Comparison of ENCODE assay signal across 10 mouse cellular contexts in genomic region chr5:74388101-74388500, GRCm38 (mm10).
A peak's percentile ranks its signal among the peaks of the same experiment; 100 is the strongest.
DNase-seq lines count a peak whose midpoint lies in the region; ATAC-seq and TF ChIP-seq lines count a peak whose summit lies in the region.
"Had no signal": no experiment of that assay in that cellular context is flagged by ENCODE, and none has a peak within 500 bp of the region (broad histone marks: within the 10 kb centered on the region; RNA-seq: fewer than 3 reads in every experiment).

No protein-coding gene starts in this region.

- no peaks in the 10 kb centered on the region for H3K27me3 ChIP-seq in kidney, embryonic 14.5 days (ENCODE audit: control insufficient read depth, insufficient read depth, low read length)
- no peaks in the 10 kb centered on the region for H3K27me3 ChIP-seq in embryonic facial prominence, embryonic 12.5 days
- H3K27me3 ChIP-seq in limb, embryonic 11.5 days (ENCODE audit: control insufficient read depth, insufficient read depth, low read length) = no peaks in the 10 kb centered on the region
- no peaks in the 10 kb centered on the region for H3K27me3 ChIP-seq in lung, postnatal 0 days (replicated peaks; ENCODE audit: insufficient read depth, low read length)

- H3K4me1 ChIP-seq in kidney, embryonic 14.5 days (ENCODE audit: control insufficient read depth, insufficient read depth, low read length) = peaks cover 14% of the 10 kb centered on the region; the same call in 1 of the 2 replicates
- peaks cover 42% of the 10 kb centered on the region for H3K4me1 ChIP-seq in embryonic facial prominence, embryonic 12.5 days
- peaks cover 11% of the 10 kb centered on the region; the same call in 1 of the 2 replicates for H3K4me1 ChIP-seq in limb, embryonic 11.5 days (ENCODE audit: control insufficient read depth, insufficient read depth, low read length)
- H3K4me1 ChIP-seq in lung, postnatal 0 days (ENCODE audit: insufficient read depth, low read depth, low read length) = no peaks in the 10 kb centered on the region

- H3K9me3 ChIP-seq in kidney, embryonic 14.5 days (ENCODE audit: control insufficient read depth, low read length) = no peaks in the 10 kb centered on the region
- no peaks in the 10 kb centered on the region for H3K9me3 ChIP-seq in embryonic facial prominence, embryonic 12.5 days
- H3K9me3 ChIP-seq in limb, embryonic 11.5 days (ENCODE audit: control insufficient read depth, low read length) = no peaks in the 10 kb centered on the region
- no peaks in the 10 kb centered on the region for H3K9me3 ChIP-seq in lung, postnatal 0 days (ENCODE audit: low read length)

- H3K4me2 ChIP-seq in kidney, embryonic 14.5 days (replicated peaks; ENCODE audit: low read depth, low read length) = no peak overlapping the region
- peak overlapping the region; percentile 6; the same call in 1 of the 2 replicates for H3K4me2 ChIP-seq in embryonic facial prominence, embryonic 12.5 days (replicated peaks)
- H3K4me2 ChIP-seq in limb, embryonic 11.5 days (ENCODE audit: low read depth, severe bottlenecking) = no peak overlapping the region
- H3K4me2 ChIP-seq in lung, postnatal 0 days (replicated peaks; ENCODE audit: low read depth, low read length) = no peak overlapping the region
- H3K4me2 ChIP-seq: liver, embryonic 11.5 days had no signal

- no peak overlapping the region for H3K9ac ChIP-seq in kidney, embryonic 14.5 days (ENCODE audit: low read depth, low read length)
- no peak overlapping the region for H3K9ac ChIP-seq in embryonic facial prominence, embryonic 12.5 days
- H3K9ac ChIP-seq in limb, embryonic 11.5 days (ENCODE audit: low read length) = no peak overlapping the region
- no peak overlapping the region for H3K9ac ChIP-seq in lung, postnatal 0 days (replicated peaks; ENCODE audit: low read depth)

- ATAC-seq in kidney, embryonic 14.5 days (ENCODE audit: low FRiP score, low TSS enrichment) = 0 out of 2 replicates have a peak, but pooled peaks have one; percentile 46
- 0 out of 2 replicates have a peak, but pooled peaks have one; percentile 44 for ATAC-seq in embryonic facial prominence, embryonic 12.5 days (ENCODE audit: insufficient number of reproducible peaks, insufficient read depth, low FRiP score, low TSS enrichment)
- ATAC-seq in limb, embryonic 11.5 days (ENCODE audit: insufficient number of reproducible peaks, low FRiP score, low TSS enrichment, low read depth) = peak; percentile 68
- ATAC-seq in erythroid progenitor cell, adult 5-6 weeks (replicated peaks; ENCODE audit: low FRiP score, poor library complexity, severe bottlenecking) = no peak
- no peak for ATAC-seq in lung, postnatal 0 days

- WGBS in kidney, embryonic 14.5 days = 56% methylated on average over 6 of the region's 6 CpGs
- WGBS in embryonic facial prominence, embryonic 12.5 days = 31% methylated on average over 6 of the region's 6 CpGs
- 53% methylated on average over 6 of the region's 6 CpGs for WGBS in limb, embryonic 11.5 days
- WGBS in lung, postnatal 0 days = 57% methylated on average over 6 of the region's 6 CpGs

- DNase-seq in kidney, adult 11 months = no peak
- DNase-seq in heart, adult 9 months (ENCODE audit: low spot score in 2 of 2) = peak; percentile 11 to 31
- DNase-seq in limb, embryonic 11.5 days (ENCODE audit: low spot score) = peak; percentile 37
- no peak for DNase-seq in adrenal gland, adult 2 months
- no peak for DNase-seq in lung, postnatal 0 days (ENCODE audit: low spot score)
- DNase-seq: thymus, postnatal 4 days had no signal

- no peak for TF ChIP-seq CTCF in lung, postnatal 0 days (IDR thresholded peaks at IDR 0.05)

- no peak overlapping the region for H3K4me3 ChIP-seq in kidney, embryonic 14.5 days (ENCODE audit: low read length)
- H3K4me3 ChIP-seq in embryonic facial prominence, embryonic 12.5 days = no peak overlapping the region
- H3K4me3 ChIP-seq in limb, embryonic 11.5 days (ENCODE audit: low read depth, low read length) = no peak overlapping the region
- no peak overlapping the region for H3K4me3 ChIP-seq in lung, postnatal 0 days (ENCODE audit: low read depth, low read length)

- no peaks in the 10 kb centered on the region for H3K36me3 ChIP-seq in kidney, embryonic 14.5 days (ENCODE audit: control insufficient read depth, insufficient read depth, low read length)
- H3K36me3 ChIP-seq in embryonic facial prominence, embryonic 12.5 days = no peaks in the 10 kb centered on the region
- H3K36me3 ChIP-seq in limb, embryonic 11.5 days (ENCODE audit: control insufficient read depth, insufficient read depth, low read length) = no peaks in the 10 kb centered on the region
- no peaks in the 10 kb centered on the region for H3K36me3 ChIP-seq in lung, postnatal 0 days (ENCODE audit: insufficient read depth, low read length)

- no peak overlapping the region for H3K27ac ChIP-seq in kidney, embryonic 14.5 days (ENCODE audit: low read depth, low read length)
- peak overlapping the region; percentile 80 for H3K27ac ChIP-seq in embryonic facial prominence, embryonic 12.5 days
- no peak overlapping the region for H3K27ac ChIP-seq in limb, embryonic 11.5 days (replicated peaks; ENCODE audit: low read depth, low read length)
- H3K27ac ChIP-seq in lung, postnatal 0 days (ENCODE audit: low read length) = no peak overlapping the region

- TF ChIP-seq EP300 in lung, postnatal 0 days (IDR thresholded peaks at IDR 0.05) = no peak

Comparison
In these comparisons a context has a peak if more than half of its experiments do, and no peak if none do; other contexts are left out.
1. ATAC-seq: peak in kidney, embryonic 14.5 days (single experiment), embryonic facial prominence, embryonic 12.5 days (single experiment) and limb, embryonic 11.5 days (single experiment); none in erythroid progenitor cell, adult 5-6 weeks (single experiment) and lung, postnatal 0 days (single experiment).
2. DNase-seq: peak in heart, adult 9 months (2 of 2) and limb, embryonic 11.5 days (single experiment); none in kidney, adult 11 months (single experiment), adrenal gland, adult 2 months (single experiment) and lung, postnatal 0 days (single experiment).